Mouse (Mus musculus) midbrain, postnatal 0 days (tissue): ENCODE data around the gene Syngr1. TPM values are rescaled to one million over a fixed set of nuclear protein-coding genes. Genes with fewer than 3 reads are reported as not detected.
"Not testable (repeated sequence)": the region's sequence is repeated elsewhere in the genome, so short reads cannot be mapped to it uniquely, and the experiment has no call there.

ENCODE experiments used
- ATAC-seq: fragments of 200-750 bp; cut with Nextera tagmentation; 2 replicates; pipeline ENCODE4 v1.8.0; 2017; ENCODE audit warnings: moderate number of reproducible peaks, mild to moderate bottlenecking, moderate TSS enrichment, moderate library complexity; ENCODE audit not compliant: low FRiP score
- DNase-seq: peaks from one replicate; pipeline ENCODE4 v3.0.0-alpha.2; 2015; ENCODE audit warnings: low spot score
- H3K27ac ChIP-seq: fragments of 300-500 bp; sonication (generic); 2 replicates; pipeline ENCODE4 v1.5.1; 2014; ENCODE audit warnings: low read depth, mild to moderate bottlenecking, low read length, mixed read lengths
- H3K27me3 ChIP-seq: fragments of 300-500 bp; sonication (generic); 2 replicates; pipeline ENCODE4 v1.6.1; 2014; ENCODE audit warnings: low read length, control low read depth, mixed read lengths; ENCODE audit not compliant: insufficient read depth
- H3K36me3 ChIP-seq: fragments of 300-500 bp; sonication (generic); 2 replicates; pipeline ENCODE4 v1.6.1; 2014; ENCODE audit warnings: low read length, control low read depth, mixed read lengths; ENCODE audit not compliant: insufficient read depth
- H3K4me1 ChIP-seq: fragments of 300-500 bp; sonication (generic); 2 replicates; pipeline ENCODE4 v1.6.1; 2014; ENCODE audit warnings: mild to moderate bottlenecking, control low read depth, antibody characterized with exemption, low read length, mixed read lengths; ENCODE audit not compliant: insufficient read depth
- H3K4me2 ChIP-seq: fragments of 300-500 bp; sonication (generic); 2 replicates; pipeline ENCODE4 v1.6.1; 2014; ENCODE audit warnings: low read depth, mild to moderate bottlenecking, low read length, mixed read lengths; ENCODE audit not compliant: poor library complexity, severe bottlenecking
- H3K4me3 ChIP-seq: fragments of 300-500 bp; sonication (generic); 2 replicates; pipeline ENCODE4 v1.5.1; 2014; ENCODE audit warnings: low read depth, mild to moderate bottlenecking, low read length, moderate library complexity
- H3K9ac ChIP-seq: fragments of 300-500 bp; sonication (generic); replicated peaks from 2 replicates; pipeline ENCODE4 v1.6.1; 2014; ENCODE audit warnings: mild to moderate bottlenecking, low read length, moderate library complexity, mixed read lengths; ENCODE audit not compliant: poor library complexity, severe bottlenecking
- H3K9me3 ChIP-seq: fragments of 300-500 bp; sonication (generic); 2 replicates; pipeline ENCODE4 v1.6.1; 2016; ENCODE audit warnings: low read length, control low read depth
- CTCF ChIP-seq: IDR thresholded peaks from 2 replicates; pipeline ENCODE4 v1.5.1; 2016; ENCODE audit warnings: antibody characterized with exemption, mild to moderate bottlenecking
- WGBS: fragments of 180-500 bp; shearing (Covaris S2); extraction: QIAGEN DNeasy Blood & Tissue Kit; methylation state at CpG from one replicate; pipeline ENCODE4 v1.1.7; 2014; 5-methylcytosine and 5-hydroxymethylcytosine counted together
- polyA plus RNA-seq: library from polyadenylated mRNA; unstranded; fragments of >200 nt; fragmentation: Nextera tagmentation; extraction: Ambion mirVana; gene quantifications from 2 replicates; pipeline ENCODE4 v1.2.1, GENCODE M21; 2015
- total RNA-seq: library from RNA; depleted of rRNA; stranded (reverse); fragments of >200 nt; gene quantifications from 2 replicates; pipeline ENCODE4 v1.2.3, GENCODE M21; 2014

Gene Syngr1
- total and polyA plus RNA-seq, 2 experiments from 2014 or later, result 81.5 to 220 TPM

DNA sequence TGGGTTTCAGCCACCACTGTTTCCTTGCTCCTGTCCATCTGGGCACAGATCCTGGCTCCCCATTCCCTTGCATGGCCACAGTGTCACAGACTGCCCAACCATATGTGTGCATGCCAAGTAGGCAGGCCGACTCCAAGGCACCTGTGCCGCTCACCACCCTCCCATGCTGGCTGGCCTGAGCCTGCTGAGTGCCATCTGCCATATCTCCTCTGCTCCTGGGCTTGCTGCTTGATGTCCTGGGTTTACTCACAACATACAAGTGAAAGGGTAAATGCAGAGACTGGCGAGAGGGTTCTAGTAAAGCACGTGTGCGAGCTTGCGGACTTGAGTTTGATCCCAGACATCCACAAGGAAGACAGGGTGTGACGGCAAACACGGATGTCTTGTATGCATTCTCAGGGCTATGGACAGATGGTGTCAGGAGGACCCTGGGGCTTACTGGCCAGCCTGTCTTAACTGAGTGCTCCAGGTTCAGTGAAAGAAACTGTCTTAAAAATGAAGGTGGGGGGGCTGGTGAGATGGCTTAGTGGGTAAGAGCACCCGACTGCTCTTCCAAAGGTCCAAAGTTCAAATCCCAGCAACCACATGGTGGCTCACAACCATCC lies 30.7 kb downstream of the Syngr1 start:
- no peaks in the 10 kb centered on the region for H3K36me3 ChIP-seq
- 85% methylated on average over 9 of the region's 9 CpGs for WGBS
- TF ChIP-seq CTCF, result no peak
- peak; percentile 84 for DNase-seq
- peak; percentile 31; the same call in 1 of the 2 replicates for ATAC-seq
- H3K27me3 ChIP-seq, result no peaks in the 10 kb centered on the region
- H3K9ac ChIP-seq, result no peak overlapping the region
- H3K4me2 ChIP-seq, result no peak overlapping the region
- no peak overlapping the region for H3K27ac ChIP-seq
- H3K9me3 ChIP-seq, result no peaks in the 10 kb centered on the region
- no peaks in the 10 kb centered on the region for H3K4me1 ChIP-seq
- no peak overlapping the region for H3K4me3 ChIP-seq

DNA sequence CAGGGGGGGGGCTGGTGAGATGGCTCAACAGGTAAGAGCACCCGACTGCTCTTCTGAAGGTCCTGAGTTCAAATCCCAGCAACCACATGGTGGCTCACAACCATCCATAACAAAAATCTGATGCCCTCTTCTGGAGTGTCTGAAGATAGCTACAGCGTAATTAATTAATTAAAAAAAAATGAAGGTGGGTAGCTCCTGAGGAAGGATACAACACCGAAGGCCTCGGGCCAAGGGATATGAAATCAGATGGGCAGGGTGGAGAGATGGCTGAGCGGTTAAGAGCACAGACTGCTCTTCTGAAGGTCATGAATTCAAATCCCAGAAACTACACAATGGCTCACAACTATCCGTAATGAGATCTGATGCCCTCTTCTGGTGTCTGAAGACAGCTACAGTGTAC lies 31.3 kb downstream of the Syngr1 start:
- ATAC-seq, H3K9me3 ChIP-seq, H3K27ac ChIP-seq, H3K27me3 ChIP-seq, H3K9ac ChIP-seq, H3K4me3 ChIP-seq, DNase-seq, H3K36me3 ChIP-seq, H3K4me1 ChIP-seq, H3K4me2 ChIP-seq: not testable (repeated sequence)
- 96% methylated on average over 6 of the region's 6 CpGs for WGBS

- ATAC-seq, result no peak
- DNase-seq, result no peak
- Histone ChIP-seq H3K4me3 (no peak overlapping the region), H3K27ac (no peak overlapping the region), H3K4me1 (no peaks in the 10 kb centered on the region), H3K9me3 (no peaks in the 10 kb centered on the region), H3K9ac (no peak overlapping the region), H3K27me3 (no peaks in the 10 kb centered on the region), H3K36me3 (no peaks in the 10 kb centered on the region), H3K4me2 (no peak overlapping the region)
- 83% methylated on average over 4 of the region's 4 CpGs for WGBS
- TF ChIP-seq CTCF, result no peak
Observed at GRCm38 (mm10) chr15:80124651-80125050, 33.5 kb downstream of the Syngr1 start.

DNA sequence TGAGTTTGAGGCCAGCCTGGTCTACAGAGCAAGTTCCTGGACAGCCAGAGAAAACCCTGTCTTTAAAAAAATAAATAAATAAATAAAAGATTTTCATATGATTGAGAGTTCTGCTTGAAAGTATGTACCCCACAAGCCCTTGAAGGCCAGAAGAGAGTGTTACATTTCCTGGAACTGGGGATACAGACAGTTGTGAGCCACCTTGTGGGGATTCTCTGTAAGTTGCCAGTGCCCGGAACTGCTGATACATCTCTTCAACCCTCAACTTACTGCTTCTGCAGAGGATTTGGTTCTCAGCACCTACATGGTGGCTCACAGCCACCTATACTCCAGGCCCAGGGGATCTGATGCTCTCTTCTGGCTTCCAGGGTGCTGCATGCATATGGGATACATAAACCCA lies 36.1 kb downstream of the Syngr1 start:
- Histone ChIP-seq H3K27ac (no peak overlapping the region), H3K4me3 (no peak overlapping the region), H3K4me1 (no peaks in the 10 kb centered on the region), H3K9me3 (no peaks in the 10 kb centered on the region), H3K36me3 (no peaks in the 10 kb centered on the region), H3K27me3 (no peaks in the 10 kb centered on the region), H3K4me2 (no peak overlapping the region), H3K9ac (no peak overlapping the region)
- peak; percentile 63 for TF ChIP-seq CTCF
- 64% methylated on average over 1 of the region's 1 CpGs for WGBS
- ATAC-seq (no peak), DNase-seq (peak; percentile 26)

DNA sequence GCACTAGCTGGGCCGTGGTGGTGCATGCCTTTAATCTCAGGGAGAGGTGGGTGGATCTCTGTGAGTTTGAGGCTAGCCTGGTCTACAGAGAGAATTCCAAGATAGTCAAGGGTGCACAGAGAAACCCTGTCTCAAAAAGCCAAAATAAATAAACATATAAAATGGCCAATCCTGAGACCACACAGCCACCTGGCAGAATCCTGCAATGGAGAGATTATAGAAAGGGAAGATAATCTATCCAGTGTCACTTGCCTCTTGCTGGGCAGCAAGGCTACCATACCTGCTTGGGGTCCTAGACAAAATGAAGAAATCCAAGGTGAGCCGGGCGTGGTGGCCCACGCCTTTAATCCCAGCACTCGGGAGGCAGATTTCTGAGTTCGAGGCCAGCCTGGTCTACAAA lies 38.8 kb downstream of the Syngr1 start:
- Histone ChIP-seq H3K4me1 (peaks cover 12% of the 10 kb centered on the region), H3K4me3 (no peak overlapping the region), H3K9me3 (no peaks in the 10 kb centered on the region), H3K27me3 (no peaks in the 10 kb centered on the region), H3K27ac (no peak overlapping the region), H3K36me3 (no peaks in the 10 kb centered on the region), H3K9ac (no peak overlapping the region), H3K4me2 (no peak overlapping the region)
- ATAC-seq (no peak), DNase-seq (no peak)
- no peak for TF ChIP-seq CTCF
- 90% methylated on average over 6 of the region's 6 CpGs for WGBS

DNA sequence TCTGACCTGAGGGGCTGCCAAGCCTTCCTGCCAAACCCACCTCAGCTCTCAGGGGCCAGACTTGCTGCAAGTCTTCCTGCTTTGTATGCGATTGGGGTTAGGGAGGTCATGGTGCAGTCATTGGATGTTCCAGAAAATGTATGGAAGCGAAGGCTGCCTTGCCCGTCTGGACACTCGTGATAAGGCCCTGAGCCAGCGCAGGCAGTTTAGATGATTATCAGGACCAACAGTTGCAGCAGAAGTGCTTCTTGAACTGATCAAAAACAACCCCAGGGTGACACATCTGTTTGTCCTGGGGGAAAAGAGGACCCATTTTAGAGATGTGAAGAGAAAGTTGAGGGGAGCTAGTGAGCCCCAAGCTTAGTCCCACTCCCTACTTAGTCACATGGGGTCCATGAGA lies 39.6 kb downstream of the Syngr1 start:
- DNase-seq (no peak), ATAC-seq (no peak)
- Histone ChIP-seq H3K36me3 (no peaks in the 10 kb centered on the region), H3K27me3 (no peaks in the 10 kb centered on the region), H3K4me1 (peaks cover 12% of the 10 kb centered on the region), H3K9me3 (no peaks in the 10 kb centered on the region), H3K27ac (no peak overlapping the region), H3K9ac (no peak overlapping the region), H3K4me3 (no peak overlapping the region), H3K4me2 (no peak overlapping the region)
- no peak for TF ChIP-seq CTCF
- 91% methylated on average over 5 of the region's 5 CpGs for WGBS
